Mouse (Mus musculus) testis, adult 2 months (tissue): ENCODE measurements around the gene Adap2.

Source experiments
- CTCF ChIP-seq: fragments of 200-500 bp; IDR thresholded peaks from 2 replicates; pipeline ENCODE4 v1.5.1; 2012; ENCODE audit warnings: low read depth, mild to moderate bottlenecking, inconsistent platforms, low read length, moderate library complexity; ENCODE audit not compliant: control insufficient read depth, insufficient read depth, insufficient replicate concordance
- POLR2A ChIP-seq: fragments of 200-500 bp; IDR thresholded peaks from 2 replicates; pipeline ENCODE4 v1.6.1; 2012; ENCODE audit warnings: low read depth, mild to moderate bottlenecking, inconsistent platforms, low read length, moderate library complexity; ENCODE audit not compliant: control insufficient read depth

DNA sequence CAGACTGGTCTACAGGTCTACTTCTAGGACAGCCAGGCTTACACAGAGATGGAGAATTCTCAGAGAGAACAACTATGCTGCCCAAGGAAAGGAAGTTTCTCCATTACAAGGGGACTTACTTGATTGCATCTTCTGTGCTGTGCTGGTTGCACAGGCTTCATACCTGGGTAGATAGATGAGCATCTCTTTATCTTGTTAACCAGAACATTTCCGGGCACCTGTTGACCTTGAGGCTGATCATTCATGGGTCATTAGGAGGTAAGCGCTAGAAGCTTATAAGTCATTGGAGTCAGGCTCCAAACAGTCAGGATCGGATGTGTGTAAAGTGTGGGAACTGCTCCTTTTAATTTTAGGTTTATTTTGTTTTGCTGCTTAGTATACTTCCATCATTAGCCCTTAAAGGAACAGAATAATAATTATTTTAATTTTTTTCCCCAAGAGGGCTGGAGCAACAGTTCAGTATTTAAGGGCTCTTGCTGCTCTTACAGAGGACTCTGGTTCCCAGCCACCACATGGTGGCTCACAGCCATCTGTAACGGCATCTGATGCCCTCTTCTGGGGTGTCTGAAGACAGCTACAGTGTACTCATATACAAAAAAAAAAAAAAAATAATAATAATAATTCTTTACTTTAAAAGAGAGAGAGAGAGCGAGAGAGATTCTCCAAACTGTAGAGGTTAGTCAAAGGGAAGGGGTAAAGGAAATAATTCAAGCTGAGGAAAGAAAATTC lies 27.3 kb downstream of the Adap2 start:
- TF ChIP-seq CTCF (no peak), POLR2A (no peak)
